Mouse (Mus musculus) myocyte (in vitro differentiated cells): ENCODE measurements around the gene Sftpd. TPM values are rescaled to one million over a fixed set of nuclear protein-coding genes. Genes with fewer than 3 reads are reported as not detected.

ENCODE experiments used
- H3K27me3 ChIP-seq: one replicate; pipeline ENCODE4 v1.6.1; 2011; ENCODE audit not compliant: control insufficient read depth, insufficient read depth, insufficient read length
- H3K36me3 ChIP-seq: one replicate; pipeline ENCODE4 v1.6.1; 2011; ENCODE audit not compliant: control insufficient read depth, insufficient read depth
- H3K4me2 ChIP-seq: one replicate; pipeline ENCODE4 v1.6.1; 2011; ENCODE audit warnings: low read depth, control low read depth
- H3K4me3 ChIP-seq: one replicate; pipeline ENCODE4 v1.5.1; 2011; ENCODE audit warnings: mild to moderate bottlenecking, control low read depth, moderate library complexity
- H3K79me2 ChIP-seq: one replicate; pipeline ENCODE4 v1.6.1; 2011; ENCODE audit not compliant: control insufficient read depth, insufficient read depth
- H3ac ChIP-seq: one replicate; pipeline ENCODE4 v1.6.1; 2011; ENCODE audit not compliant: control insufficient read depth, insufficient read length
- CEBPB ChIP-seq: IDR thresholded peaks from 2 replicates; pipeline ENCODE4 v1.6.1; 2011; ENCODE audit warnings: mild to moderate bottlenecking, moderate library complexity; ENCODE audit not compliant: poor library complexity, insufficient read depth, severe bottlenecking
- E2F4 ChIP-seq: IDR thresholded peaks from one replicate; pipeline ENCODE4 v1.6.1; 2011; ENCODE audit warnings: mild to moderate bottlenecking, control low read depth, moderate library complexity; ENCODE audit not compliant: insufficient read depth
- MAX ChIP-seq: IDR thresholded peaks from one replicate; pipeline ENCODE4 v1.6.1; 2011; ENCODE audit warnings: low read depth, mild to moderate bottlenecking, control low read depth
- MYOD1 ChIP-seq, 3 experiments: IDR thresholded peaks; one replicate each; pipeline ENCODE4 v1.6.1; 2011; ENCODE audit warnings: control low read depth in 2 of 3, low read depth in 2 of 3, mild to moderate bottlenecking in 2 of 3, moderate library complexity in 1 of 3; ENCODE audit not compliant: insufficient read length in 2 of 3, control insufficient read depth in 1 of 3
- MYOG ChIP-seq, 3 experiments: IDR thresholded peaks; one replicate each; pipeline ENCODE4 v1.6.1; 2011; ENCODE audit warnings: control low read depth in 2 of 3, low read depth in 2 of 3, mild to moderate bottlenecking in 2 of 3; ENCODE audit not compliant: insufficient read length in 2 of 3, control insufficient read depth in 1 of 3, insufficient read depth in 1 of 3
- POLR2A ChIP-seq: IDR thresholded peaks from one replicate; pipeline ENCODE4 v1.6.1; 2011; ENCODE audit warnings: low read depth, mild to moderate bottlenecking, control low read depth, moderate library complexity; ENCODE audit not compliant: insufficient read length
- POLR2AphosphoS2 ChIP-seq: IDR thresholded peaks from one replicate; pipeline ENCODE4 v1.6.1; 2011; ENCODE audit warnings: low read depth, control low read depth; ENCODE audit not compliant: insufficient read length
- REST ChIP-seq: IDR thresholded peaks from one replicate; pipeline ENCODE4 v1.6.1; 2011; ENCODE audit warnings: mild to moderate bottlenecking, control low read depth, moderate library complexity; ENCODE audit not compliant: insufficient read depth, insufficient read length
- SRF ChIP-seq: IDR thresholded peaks from one replicate; pipeline ENCODE4 v1.6.1; 2011; ENCODE audit warnings: low read depth; ENCODE audit not compliant: control insufficient read depth, insufficient read length
- TCF12 ChIP-seq: IDR thresholded peaks from one replicate; pipeline ENCODE4 v1.6.1; 2011; ENCODE audit warnings: mild to moderate bottlenecking, control low read depth; ENCODE audit not compliant: poor library complexity, insufficient read depth, severe bottlenecking
- TCF3 ChIP-seq: IDR thresholded peaks from one replicate; pipeline ENCODE4 v1.6.1; 2011; ENCODE audit warnings: low read depth, control low read depth; ENCODE audit not compliant: insufficient read length
- USF1 ChIP-seq: IDR thresholded peaks from one replicate; pipeline ENCODE4 v1.6.1; 2011; ENCODE audit warnings: low read depth, mild to moderate bottlenecking, control low read depth, moderate library complexity
- polyA plus RNA-seq: library from polyadenylated mRNA; unstranded; fragments of >200 nt; fragmentation: generic; extraction: Trizol; gene quantifications from one replicate; pipeline ENCODE4 v1.2.1, GENCODE M21; 2012; ENCODE audit warnings: missing spikeins

Sftpd gene
- polyA plus RNA-seq, result not detected

DNA sequence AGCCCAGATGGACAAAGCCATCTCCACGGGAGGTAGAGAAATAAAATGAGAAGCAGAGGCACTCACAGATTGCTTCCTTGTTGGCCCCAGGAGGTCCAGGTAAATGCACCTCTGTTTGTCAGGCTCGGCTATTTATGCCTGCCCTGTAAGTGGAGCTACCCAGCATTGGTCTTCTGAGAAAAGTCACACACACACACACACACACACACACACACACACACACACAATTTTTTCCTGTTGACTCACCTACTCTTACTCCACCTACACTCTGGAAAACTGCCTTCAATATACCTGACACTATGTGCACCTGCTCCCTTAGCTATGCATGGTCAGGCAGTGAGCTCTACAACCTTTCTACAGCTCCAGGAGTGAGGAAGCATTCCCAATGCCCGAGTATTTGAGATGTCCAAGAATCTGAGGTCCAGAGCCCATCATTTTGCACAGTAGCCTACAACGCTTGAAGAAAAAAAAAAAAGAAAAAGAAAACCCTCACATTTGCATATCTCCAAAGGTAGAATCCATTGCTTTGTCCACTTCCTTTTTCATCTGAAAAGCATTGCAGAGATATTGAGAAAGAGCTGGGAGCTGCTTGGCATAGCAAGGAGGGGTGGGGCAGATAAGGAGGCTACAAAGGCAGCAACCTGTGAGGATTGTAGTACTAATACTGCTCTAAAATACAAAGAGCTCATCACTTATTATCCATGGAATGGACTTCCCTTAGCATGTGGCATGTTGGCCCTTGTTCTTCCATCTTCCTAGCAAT, at the start of gene Sftpd:
Gene Sftpd, minus strand, starts transcription at position 91 of the 763 bp plus-strand sequence.
- Histone ChIP-seq H3K79me2 (no peaks in the 10 kb centered on the region), H3ac (no peak within 1 kb of the TSS), H3K27me3 (no peaks in the 10 kb centered on the region), H3K36me3 (no peaks in the 10 kb centered on the region), H3K4me2 (no peak within 1 kb of the TSS), H3K4me3 (no peak within 1 kb of the TSS)
- TF ChIP-seq MAX, result no peak
- TF ChIP-seq MYOG (IDR thresholded peaks at IDR 0.05; ENCODE audit: control insufficient read depth in 1 of 3, insufficient read depth in 1 of 3, insufficient read length in 2 of 3, low read depth in 2 of 3), result no peak
- TF ChIP-seq E2F4, result no peak
- TF ChIP-seq MYOD1 (IDR thresholded peaks at IDR 0.05; ENCODE audit: control insufficient read depth in 1 of 3, insufficient read length in 2 of 3, low read depth in 2 of 3), result no peak
- no peak for TF ChIP-seq TCF12
- no peak for TF ChIP-seq CEBPB
- TF ChIP-seq REST, result no peak
- TF ChIP-seq POLR2A, result no peak
- no peak for TF ChIP-seq TCF3
- no peak for TF ChIP-seq SRF
- TF ChIP-seq POLR2AphosphoS2, result no peak
- TF ChIP-seq USF1, result no peak

DNA sequence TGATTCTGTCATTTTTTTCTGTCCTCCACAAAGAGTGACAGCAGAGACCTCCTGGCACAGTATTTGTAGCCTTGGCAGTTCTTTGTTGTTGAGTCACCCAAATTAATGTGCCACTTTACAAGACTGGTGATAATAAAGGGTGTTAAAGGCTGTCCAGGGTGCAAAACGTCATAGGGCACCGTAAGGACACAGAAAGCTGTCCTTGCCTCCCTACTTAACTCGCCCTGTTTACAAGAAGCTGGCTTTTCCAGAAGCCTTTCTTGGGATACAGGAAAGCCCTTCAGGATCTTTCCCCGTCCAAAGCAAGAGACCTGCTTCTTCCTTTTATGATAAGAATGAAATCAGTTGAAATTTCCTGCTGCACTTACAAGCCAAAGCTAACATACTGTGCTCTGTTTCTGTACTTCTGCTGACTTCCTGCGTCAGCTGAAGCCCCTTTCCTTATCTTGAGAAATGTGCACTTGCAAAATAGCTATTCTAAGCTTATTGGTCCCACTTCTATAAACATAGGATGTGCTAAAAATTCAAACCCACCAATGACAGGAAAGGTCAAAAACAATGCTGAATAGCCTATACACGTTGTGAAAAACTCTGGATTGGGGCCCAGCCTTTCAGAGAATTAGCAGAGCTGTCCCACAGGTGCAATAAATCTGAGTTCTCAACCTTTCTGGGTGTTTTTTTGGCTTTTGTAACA, 13.2 kb upstream of the Sftpd start:
- Histone ChIP-seq H3K27me3 (no peaks in the 10 kb centered on the region), H3K79me2 (no peaks in the 10 kb centered on the region), H3ac (no peak overlapping the region), H3K36me3 (no peaks in the 10 kb centered on the region), H3K4me2 (no peak overlapping the region), H3K4me3 (no peak overlapping the region)
- TF ChIP-seq MAX (no peak), E2F4 (no peak), MYOG (IDR thresholded peaks at IDR 0.05; ENCODE audit: control insufficient read depth in 1 of 3, insufficient read depth in 1 of 3, insufficient read length in 2 of 3, low read depth in 2 of 3) (no peak), REST (no peak), POLR2A (no peak), CEBPB (no peak), USF1 (no peak), MYOD1 (IDR thresholded peaks at IDR 0.05; ENCODE audit: control insufficient read depth in 1 of 3, insufficient read length in 2 of 3, low read depth in 2 of 3) (no peak)

- Histone ChIP-seq H3K4me2 (no peak overlapping the region), H3K27me3 (no peaks in the 10 kb centered on the region), H3ac (no peak overlapping the region), H3K4me3 (no peak overlapping the region), H3K79me2 (no peaks in the 10 kb centered on the region), H3K36me3 (no peaks in the 10 kb centered on the region)
- TF ChIP-seq MAX (no peak), TCF12 (no peak), USF1 (no peak), POLR2AphosphoS2 (no peak), TCF3 (no peak), E2F4 (no peak), REST (no peak), MYOG (IDR thresholded peaks at IDR 0.05; ENCODE audit: control insufficient read depth in 1 of 3, insufficient read depth in 1 of 3, insufficient read length in 2 of 3, low read depth in 2 of 3) (no peak), POLR2A (no peak), SRF (no peak), MYOD1 (IDR thresholded peaks at IDR 0.05; ENCODE audit: control insufficient read depth in 1 of 3, insufficient read length in 2 of 3, low read depth in 2 of 3) (no peak), CEBPB (no peak)
These were observed 4.5 kb upstream of the Sftpd start for GRCm38 (mm10) chr14:41189496-41189895.

- H3ac ChIP-seq, result no peak overlapping the region
- no peak overlapping the region for H3K4me3 ChIP-seq
- H3K79me2 ChIP-seq, result no peaks in the 10 kb centered on the region
- TF ChIP-seq MYOD1 (IDR thresholded peaks at IDR 0.05; ENCODE audit: control insufficient read depth in 1 of 3, insufficient read length in 2 of 3, low read depth in 2 of 3) (no peak), SRF (no peak), USF1 (no peak), MYOG (IDR thresholded peaks at IDR 0.05; ENCODE audit: control insufficient read depth in 1 of 3, insufficient read depth in 1 of 3, insufficient read length in 2 of 3, low read depth in 2 of 3) (no peak), TCF3 (no peak), CEBPB (no peak), TCF12 (no peak), POLR2AphosphoS2 (no peak), E2F4 (no peak), MAX (no peak), REST (no peak), POLR2A (no peak)
- H3K4me2 ChIP-seq, result no peak overlapping the region
- no peaks in the 10 kb centered on the region for H3K27me3 ChIP-seq
- H3K36me3 ChIP-seq, result no peaks in the 10 kb centered on the region
These were observed 10.1 kb downstream of the Sftpd start for GRCm38 (mm10) chr14:41174802-41175201.
